Mouse (Mus musculus) spleen, adult 2 months (tissue): Measurements from ENCODE around the gene Trp73.

ENCODE experiments used
- CTCF ChIP-seq: fragments of 200-500 bp; IDR thresholded peaks from 2 replicates; pipeline ENCODE4 v1.5.1; 2011; ENCODE audit warnings: mild to moderate bottlenecking, inconsistent platforms; ENCODE audit not compliant: insufficient read depth, insufficient read length, insufficient replicate concordance; ENCODE audit errors: extremely low read depth
- POLR2A ChIP-seq: fragments of 200-500 bp; IDR thresholded peaks from 2 replicates; pipeline ENCODE4 v1.6.1; 2011; ENCODE audit warnings: low read depth, low read length, inconsistent platforms

- TF ChIP-seq CTCF (no peak), POLR2A (no peak)
Measured at GRCm38 (mm10) chr4:154057696-154058095, 82.3 kb downstream of the Trp73 start.
